Mouse (Mus musculus) left cerebral cortex, postnatal 14 days (tissue): ENCODE data around the gene Upp2. TPM values are rescaled to one million over a fixed set of nuclear protein-coding genes. Genes with fewer than 3 reads are reported as not detected.

Experiments used
- DNase-seq, 2 experiments: peaks; one replicate each; pipeline ENCODE4 v3.0.0; 2021 to 2022; ENCODE audit warnings: low spot score in 2 of 2, mixed read lengths in 1 of 2
- intact Hi-C: fragments of 180-260 bp; cut with DNase I; formaldehyde crosslinking; loops from one replicate; pipeline ENCODE4 v1.15.1; 2025
- total RNA-seq, 2 experiments: library from RNA; stranded (reverse); gene quantifications; 2 replicates each; pipeline ENCODE4 v1.2.3; 2021

Gene Upp2
- total RNA-seq, 2 experiments from 2014 or later = 16.7 to 19.4 TPM

- intact Hi-C loops = no loop called here
These were observed 18.2 kb upstream of the Upp2 start for GRCm38 (mm10) chr2:58548943-58549342.

GRCm38 (mm10) chr2:58549960-58550359 is 17.1 kb upstream of the Upp2 start:
- intact Hi-C loops = no loop called here
- DNase-seq = no peak

More at GRCm38 (mm10) chr2:58548943-58549342, 18.2 kb upstream of the Upp2 start:
- no peak for DNase-seq

DNA sequence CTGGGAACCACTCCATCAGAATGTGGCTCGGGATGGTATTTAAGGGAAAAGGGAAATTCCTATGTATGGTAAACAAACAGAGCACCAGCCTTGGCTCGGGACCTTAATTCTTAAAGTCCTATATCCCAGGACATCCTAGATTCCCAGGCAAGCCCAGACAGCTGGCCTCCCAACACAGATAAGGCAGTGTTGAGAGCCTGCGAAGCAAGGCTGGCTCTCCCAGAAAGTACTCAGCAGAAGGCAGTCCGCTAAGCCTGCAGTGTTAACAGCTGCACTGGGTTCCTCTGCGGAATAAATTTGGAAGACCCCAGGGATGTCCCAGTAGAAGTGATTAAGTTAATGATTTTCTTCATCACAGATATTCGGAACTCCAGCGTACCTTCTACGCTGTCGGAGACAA is 16.6 kb upstream of the Upp2 start:
- DNase-seq = no peak
- intact Hi-C loops = no loop called here

GRCm38 (mm10) chr2:58551866-58552265 is 15.2 kb upstream of the Upp2 start:
- DNase-seq = no peak
- intact Hi-C loops = no loop called here

GRCm38 (mm10) chr2:58552296-58552695 is 14.8 kb upstream of the Upp2 start:
- intact Hi-C loops = no loop called here

GRCm38 (mm10) chr2:58557045-58557845 is 9.9 kb upstream of the Upp2 start:
- intact Hi-C loops = no loop called here

More at GRCm38 (mm10) chr2:58552296-58552695, 14.8 kb upstream of the Upp2 start:
- DNase-seq = no peak

GRCm38 (mm10) chr2:58562137-58562536 is 5.0 kb upstream of the Upp2 start:
- DNase-seq = no peak
- intact Hi-C loops = no loop called here

More at GRCm38 (mm10) chr2:58557045-58557845, 9.9 kb upstream of the Upp2 start:
- DNase-seq = no peak

DNA sequence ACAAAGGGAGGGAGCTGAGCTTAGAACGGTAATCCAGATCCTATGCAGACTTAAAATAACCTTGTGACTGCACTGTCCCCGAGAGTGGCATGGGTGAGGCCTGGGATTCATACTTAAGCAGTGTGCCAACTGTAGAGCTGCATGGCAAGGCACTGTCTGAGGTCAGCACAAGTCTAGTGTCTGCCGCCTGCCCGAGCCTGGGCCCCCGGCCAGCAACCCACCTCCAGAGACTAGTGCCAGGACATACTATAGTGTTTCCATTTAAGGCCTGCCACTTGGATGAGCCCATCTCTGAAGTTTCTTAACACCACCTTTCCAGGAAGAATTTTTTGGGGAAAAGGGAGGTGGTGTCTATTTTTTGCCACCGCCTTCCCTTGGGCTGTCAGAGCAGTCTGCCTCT is 1.8 kb upstream of the Upp2 start:
- DNase-seq = peak; percentile 42 to 60
- intact Hi-C loops = loop anchor here (5.0 kb wide), 3 partner anchors 77 to 102 kb away; no protein-coding TSS in a partner anchor

GRCm38 (mm10) chr2:58566049-58566409 is 1.1 kb upstream of the Upp2 start:
- intact Hi-C loops = loop anchor here (5.0 kb wide), 3 partner anchors 76 to 101 kb away; no protein-coding TSS in a partner anchor
- no peak for DNase-seq

- peak; percentile 47 to 51 for DNase-seq
- intact Hi-C loops = loop anchor here (5.0 kb wide), 3 partner anchors 76 to 101 kb away; no protein-coding TSS in a partner anchor
These were observed 560 bp upstream of the Upp2 start for GRCm38 (mm10) chr2:58566410-58567065.

DNA sequence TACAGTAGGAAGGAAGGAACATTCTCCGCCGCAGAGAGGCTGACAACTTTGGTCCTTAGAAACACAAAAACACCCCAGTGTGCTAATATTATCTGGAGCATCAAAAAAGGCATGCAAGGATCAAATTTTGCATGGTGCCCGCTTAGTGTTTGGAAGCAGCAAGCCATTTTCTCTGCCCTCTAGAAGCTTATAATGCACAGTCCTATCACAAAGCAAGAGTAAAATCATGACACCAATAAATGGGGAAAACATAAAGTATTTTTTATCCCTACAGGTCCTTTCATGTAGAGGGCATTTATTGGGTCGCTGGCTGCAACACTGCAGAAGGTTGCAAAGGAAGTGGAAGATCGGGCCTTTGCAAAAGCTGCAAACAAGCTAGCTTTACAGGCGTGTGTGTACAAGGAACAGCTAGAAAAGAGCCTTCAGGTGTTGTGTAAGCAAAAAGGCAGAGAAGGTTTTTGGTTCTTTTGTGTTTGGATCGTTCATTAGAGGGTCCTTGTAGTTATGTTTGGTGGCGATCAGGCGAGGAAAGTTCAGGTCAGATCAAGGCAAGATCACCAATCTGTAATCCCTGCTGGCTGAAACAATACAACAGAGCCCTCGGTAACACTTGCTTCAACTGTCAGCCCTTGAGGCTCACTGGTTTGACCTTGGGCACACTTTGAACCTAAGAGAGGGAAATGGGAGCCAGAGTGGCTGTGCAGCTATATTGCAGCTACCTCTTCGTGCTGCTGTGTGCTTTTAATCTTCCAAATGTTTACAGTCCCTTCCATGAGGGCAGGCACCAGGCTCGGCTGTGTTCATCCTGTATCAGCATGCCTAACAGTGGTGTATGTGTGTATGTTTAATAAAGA is 995 bp downstream of the Upp2 start:
- no peak for DNase-seq
- intact Hi-C loops = loop anchor here (5.0 kb wide), 3 partner anchors 74 to 99 kb away; no protein-coding TSS in a partner anchor

GRCm38 (mm10) chr2:58568841-58569645 is 1.9 kb downstream of the Upp2 start:
- intact Hi-C loops = loop anchor here (5.0 kb wide), 3 partner anchors 73 to 98 kb away; no protein-coding TSS in a partner anchor
- DNase-seq = no peak

DNA sequence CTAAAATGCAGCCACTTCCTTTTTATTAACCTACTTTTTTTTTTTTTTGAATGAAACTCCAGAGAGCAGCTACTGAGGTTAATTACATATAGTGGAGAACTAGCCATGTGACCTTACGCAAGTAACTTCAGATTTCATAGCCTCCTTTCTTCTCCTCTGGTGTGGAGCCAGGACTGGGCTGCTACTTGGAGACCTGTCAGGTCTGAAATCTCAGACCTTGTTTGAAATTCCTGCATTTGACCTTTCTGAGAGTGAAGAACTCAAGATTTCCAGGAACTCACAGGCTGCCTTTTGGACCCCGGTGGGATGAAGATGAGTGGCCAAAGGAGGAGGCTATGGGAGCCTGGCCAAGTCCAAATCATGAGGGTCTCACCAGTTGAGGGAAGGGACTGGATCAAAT is 7.1 kb downstream of the Upp2 start:
- intact Hi-C loops = no loop called here
- no peak for DNase-seq

DNA sequence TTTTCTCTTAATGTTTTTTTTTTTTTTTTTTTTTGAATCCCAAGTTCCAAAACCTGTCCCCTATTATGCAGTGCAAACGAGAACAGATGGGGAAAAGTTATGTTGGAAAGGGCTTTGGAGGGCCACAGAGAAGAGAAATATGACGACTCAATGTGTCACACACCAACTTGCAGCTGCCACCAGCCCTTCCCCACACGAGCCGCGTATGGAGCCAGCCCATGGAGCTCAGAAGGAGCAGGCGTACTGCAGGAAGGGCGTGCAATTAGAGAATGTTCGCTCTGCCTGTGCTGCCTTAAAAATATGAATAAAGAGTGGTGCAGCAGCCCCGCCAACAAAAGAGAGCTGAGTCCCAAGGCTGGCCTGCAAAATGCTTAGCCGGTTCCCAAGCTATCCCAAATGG is 19.2 kb downstream of the Upp2 start:
- intact Hi-C loops = loop anchor here (2.0 kb wide), 1 partner anchor 54 kb away; no protein-coding TSS in a partner anchor
- peak; percentile 67 to 86 for DNase-seq

- DNase-seq = peak; percentile 55 to 71
- intact Hi-C loops = no loop called here
These were observed 22.5 kb downstream of the Upp2 start for GRCm38 (mm10) chr2:58589637-58590036.

GRCm38 (mm10) chr2:58590055-58590454 is 23.0 kb downstream of the Upp2 start:
- intact Hi-C loops = no loop called here

DNA sequence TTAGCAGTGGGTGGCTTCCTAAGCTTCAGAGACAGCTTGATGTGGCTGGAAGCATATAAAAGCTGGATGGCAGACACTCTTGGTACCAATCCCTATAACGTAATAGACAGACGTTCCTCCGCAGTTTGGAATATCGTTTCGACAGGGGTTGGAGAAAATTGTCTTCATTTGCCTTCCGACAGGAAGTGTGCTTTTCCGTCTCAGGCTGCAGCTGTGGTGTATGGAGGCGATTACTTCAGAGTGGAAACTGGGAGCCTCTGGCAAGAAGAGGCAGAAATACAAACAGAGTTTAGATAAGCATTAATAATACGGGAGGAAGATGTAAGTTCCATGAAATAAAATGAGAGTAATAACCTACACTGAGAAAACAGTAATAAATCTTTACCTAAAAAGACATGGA is 28.3 kb downstream of the Upp2 start:
- intact Hi-C loops = no loop called here
- DNase-seq = no peak

More at GRCm38 (mm10) chr2:58590055-58590454, 23.0 kb downstream of the Upp2 start:
- DNase-seq = no peak

DNA sequence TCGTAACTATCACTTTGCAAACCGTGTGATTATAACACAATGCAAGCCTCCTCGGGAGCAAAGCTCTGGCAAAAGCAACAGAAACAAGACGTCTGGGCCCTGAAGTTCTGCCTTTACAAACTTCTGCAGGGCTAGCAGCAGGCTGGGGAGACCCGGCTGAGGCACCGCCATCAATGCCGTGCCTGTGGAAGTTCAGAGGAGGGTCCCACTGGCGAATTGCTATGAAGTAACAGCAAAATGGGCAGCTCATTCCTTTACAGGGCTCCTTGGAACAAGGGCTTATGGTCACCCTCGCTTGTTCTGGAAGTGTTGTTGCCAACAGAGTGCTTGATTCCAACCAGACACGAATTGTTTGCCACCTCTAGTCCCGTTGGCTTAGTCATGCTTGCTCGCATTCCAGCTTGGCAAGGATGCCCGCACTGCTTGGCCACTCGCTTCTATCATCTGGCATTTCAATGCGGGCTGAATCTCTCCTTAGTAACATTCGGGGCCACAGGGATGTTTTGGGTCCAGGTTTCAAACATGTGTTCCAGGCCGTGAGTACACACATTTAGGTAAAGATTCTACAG is 29.8 kb downstream of the Upp2 start:
- peak; percentile 24 to 39 for DNase-seq
- intact Hi-C loops = no loop called here
